In the genomic region with DNA sequence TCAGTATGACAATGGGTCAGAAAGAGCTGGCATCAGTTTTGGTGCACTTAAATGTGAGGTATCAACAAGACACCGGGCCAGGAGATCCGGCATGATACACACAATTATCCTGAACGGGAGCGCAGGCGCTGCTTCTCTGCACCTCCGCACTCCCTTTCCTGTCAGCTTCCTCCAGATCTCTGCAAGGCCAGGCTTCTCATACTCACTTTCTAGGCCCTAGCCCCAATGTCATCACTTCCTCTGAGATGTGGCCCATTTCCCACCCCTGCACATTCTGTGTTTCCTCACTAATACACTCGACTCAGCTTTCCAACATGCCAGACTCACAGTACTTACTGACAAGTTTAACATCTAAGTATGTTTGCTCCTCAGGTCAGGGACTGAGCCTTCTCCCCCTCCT, we compare ENCODE assay signal across 9 mouse cellular contexts. TPM values are rescaled to one million over a fixed set of nuclear protein-coding genes. Genes with fewer than 3 reads are reported as not detected.
DNase-seq lines count a peak whose midpoint lies in the region; ATAC-seq lines count a peak whose summit lies in the region.
"Had no signal": no experiment of that assay in that cellular context is flagged by ENCODE, and none has a peak within 500 bp of the region (broad histone marks: within the 10 kb centered on the region; RNA-seq: fewer than 3 reads in every experiment).

No protein-coding gene starts in this region.

- no peak overlapping the region for H3K27ac ChIP-seq in heart, embryonic 10.5 days
- no peak overlapping the region for H3K27ac ChIP-seq in forebrain, embryonic 11.5 days (ENCODE audit: low read depth, low read length)

- no peak overlapping the region for H3K4me2 ChIP-seq in forebrain, embryonic 11.5 days (ENCODE audit: low read depth, low read length, severe bottlenecking)

- intact Hi-C loops in heart, postnatal 36 days (cut with DNase I) = loop anchor here (5.0 kb wide), 1 partner anchor 38 kb away; no protein-coding TSS in a partner anchor

- H3K27me3 ChIP-seq in heart, embryonic 10.5 days (ENCODE audit: insufficient read depth, poor library complexity, severe bottlenecking) = no peaks in the 10 kb centered on the region
- no peaks in the 10 kb centered on the region for H3K27me3 ChIP-seq in forebrain, embryonic 11.5 days (ENCODE audit: control insufficient read depth, insufficient read depth, low read length)

- no peak overlapping the region for H3K9ac ChIP-seq in forebrain, embryonic 11.5 days (ENCODE audit: low read length)

- no peak overlapping the region for H3K4me3 ChIP-seq in heart, embryonic 10.5 days
- no peak overlapping the region for H3K4me3 ChIP-seq in forebrain, embryonic 11.5 days (ENCODE audit: low read depth, low read length)

- H3K36me3 ChIP-seq in heart, embryonic 10.5 days = no peaks in the 10 kb centered on the region
- H3K36me3 ChIP-seq in forebrain, embryonic 11.5 days (ENCODE audit: control insufficient read depth, insufficient read depth, low read length) = no peaks in the 10 kb centered on the region

- peak; percentile 96 for DNase-seq in heart, adult 11 months
- no peak for DNase-seq in heart, embryonic 10.5 days (ENCODE audit: low spot score)
- peak; percentile 31 to 46 for DNase-seq in heart, postnatal 36 days
- DNase-seq in forebrain, embryonic 11.5 days (ENCODE audit: low spot score) = no peak
- no peak for DNase-seq in cerebellum, adult 11-12 months
- DNase-seq in right cerebral cortex, postnatal 4 days = no peak
- DNase-seq: adrenal gland, postnatal 10 days had no signal

- peaks cover 18% of the 10 kb centered on the region; the same call in 1 of the 2 replicates for H3K4me1 ChIP-seq in heart, embryonic 10.5 days
- no peaks in the 10 kb centered on the region for H3K4me1 ChIP-seq in forebrain, embryonic 11.5 days (replicated peaks; ENCODE audit: control insufficient read depth, insufficient read depth, low read length)

- ATAC-seq in CD4-positive, CD25-positive, alpha-beta regulatory T cell, adult 4 months = peak; percentile 56
- peak; percentile 45; the same call in 1 of the 2 replicates for ATAC-seq in monocyte, adult 5-6 weeks (replicated peaks; ENCODE audit: insufficient number of reproducible peaks, low FRiP score, low TSS enrichment, poor library complexity, severe bottlenecking)
- ATAC-seq in forebrain, embryonic 11.5 days (replicated peaks; ENCODE audit: low FRiP score) = no peak

- H3K9me3 ChIP-seq in heart, embryonic 10.5 days = no peaks in the 10 kb centered on the region
- H3K9me3 ChIP-seq in forebrain, embryonic 11.5 days (ENCODE audit: control insufficient read depth, low read length) = no peaks in the 10 kb centered on the region

- 71% methylated on average over 7 of the region's 7 CpGs for WGBS in heart, embryonic 10.5 days
- 91% methylated on average over 7 of the region's 7 CpGs for WGBS in forebrain, embryonic 11.5 days

RNA-seq across cellular contexts. Expression of a gene that starts 11.1 kb away (rescaled TPM):
- polyA plus RNA-seq in heart, embryonic 10.5 days (2016; fragmentation: Nextera tagmentation; extraction: Ambion mirVana) = 55.9 and 61.4 TPM in 2 replicates
- 100 to 1,000 TPM; 369 to 445 TPM for polyA plus RNA-seq in CD4-positive, CD25-positive, alpha-beta regulatory T cell, adult 4 months (2017; shearing (Covaris generic))
- total RNA-seq in heart, postnatal 36 days (2021) = 10 to 100 TPM; 86.8 to 93.7 TPM
- 252 to 459 TPM (median 254 TPM) in 3 replicates for total RNA-seq in monocyte, adult 5-6 weeks (2017)
- polyA plus RNA-seq in forebrain, embryonic 11.5 days (2014; fragmentation: Nextera tagmentation; extraction: Ambion mirVana) = 46.6 and 46.7 TPM in 2 replicates

Comparison
In these comparisons a context has a peak if more than half of its experiments do, and no peak if none do; other contexts are left out.
1. DNase-seq: peak in heart, adult 11 months (single experiment) and heart, postnatal 36 days (2 of 2); none in heart, embryonic 10.5 days (single experiment), forebrain, embryonic 11.5 days (single experiment), cerebellum, adult 11-12 months (single experiment) and right cerebral cortex, postnatal 4 days (single experiment).